ENCODE assay signal across 18 mouse cellular contexts in genomic region chr2:3365127-3365526, GRCm38 (mm10). TPM values are rescaled to one million over a fixed set of nuclear protein-coding genes. Genes with fewer than 3 reads are reported as not detected.
"Had no signal": no experiment of that assay in that cellular context is flagged by ENCODE, and none has a peak within 500 bp of the region (broad histone marks: within the 10 kb centered on the region; RNA-seq: fewer than 3 reads in every experiment).

No protein-coding gene starts in this region.

- H3K4me3 ChIP-seq: limb, embryonic 13.5 days; myocyte; neural tube, embryonic 15.5 days; stomach, embryonic 15.5 days had no signal

- H3K27me3 ChIP-seq: limb, embryonic 13.5 days; neural tube, embryonic 15.5 days; stomach, embryonic 15.5 days had no signal

- H3K9ac ChIP-seq: limb, embryonic 13.5 days; liver, embryonic 14.5 days; neural tube, embryonic 15.5 days; stomach, embryonic 15.5 days had no signal

- H3K36me3 ChIP-seq: limb, embryonic 13.5 days; neural tube, embryonic 15.5 days; stomach, embryonic 15.5 days had no signal

- H3K9me3 ChIP-seq: limb, embryonic 13.5 days; neural tube, embryonic 15.5 days; stomach, embryonic 15.5 days had no signal

- DNase-seq: kidney, adult 8-10 months; kidney, postnatal 25 days; layer of hippocampus, adult 9-11 months; left cerebral cortex, postnatal 4 days; lung, adult 18-20 months; right cerebral cortex, postnatal 14 days; thymus, postnatal 36 days had no signal

- H3K4me1 ChIP-seq: limb, embryonic 13.5 days; neural tube, embryonic 15.5 days; stomach, embryonic 15.5 days had no signal

- H3K4me2 ChIP-seq: limb, embryonic 13.5 days; neural tube, embryonic 15.5 days; stomach, embryonic 15.5 days had no signal

- H3K27ac ChIP-seq: limb, embryonic 13.5 days; liver, embryonic 14.5 days; neural tube, embryonic 15.5 days; stomach, embryonic 15.5 days had no signal

RNA-seq across cellular contexts. Expression of gene Acbd7, which starts 29.2 kb away (rescaled TPM):
- total RNA-seq: liver, adult 2 months; megakaryocyte-erythroid progenitor cell, adult 5-6 weeks had no signal
- polyA plus RNA-seq: liver, adult 2 months; neural tube, embryonic 11.5 days; spleen, adult 2 months had no signal

RNA-seq across cellular contexts. Expression of gene Olah, which starts 31.9 kb away (rescaled TPM):
- total RNA-seq: liver, adult 2 months; megakaryocyte-erythroid progenitor cell, adult 5-6 weeks had no signal
- polyA plus RNA-seq: kidney, embryonic 16.5 days; liver, adult 2 months; liver, embryonic 14.5 days; lung, embryonic 16.5 days; myocyte; neural tube, embryonic 11.5 days; neural tube, embryonic 15.5 days; spleen, adult 2 months; stomach, embryonic 15.5 days had no signal

RNA-seq across cellular contexts. Expression of gene Meig1, which starts 57.3 kb away (rescaled TPM):
- total RNA-seq: liver, adult 2 months; megakaryocyte-erythroid progenitor cell, adult 5-6 weeks had no signal
- polyA plus RNA-seq: limb, embryonic 13.5 days; liver, adult 2 months; liver, embryonic 14.5 days; neural tube, embryonic 11.5 days; spleen, adult 2 months had no signal
